Mouse (Mus musculus): ENCODE measurements around the gene Dkkl1.

GRCm38 (mm10) chr7:45198961-45199360 is 13.0 kb downstream of the Dkkl1 start:
- TF ChIP-seq POLR2A (IDR thresholded peaks at IDR 0.05; ENCODE audit: insufficient read length, low read depth), result no peak
- TF ChIP-seq SRF (IDR thresholded peaks at IDR 0.05; ENCODE audit: control insufficient read depth, insufficient read length, low read depth), result no peak
- no peak for TF ChIP-seq E2F4 (IDR thresholded peaks at IDR 0.05; ENCODE audit: insufficient read depth)
